8 mouse cellular contexts compared by ENCODE assay signal in the genomic region with DNA sequence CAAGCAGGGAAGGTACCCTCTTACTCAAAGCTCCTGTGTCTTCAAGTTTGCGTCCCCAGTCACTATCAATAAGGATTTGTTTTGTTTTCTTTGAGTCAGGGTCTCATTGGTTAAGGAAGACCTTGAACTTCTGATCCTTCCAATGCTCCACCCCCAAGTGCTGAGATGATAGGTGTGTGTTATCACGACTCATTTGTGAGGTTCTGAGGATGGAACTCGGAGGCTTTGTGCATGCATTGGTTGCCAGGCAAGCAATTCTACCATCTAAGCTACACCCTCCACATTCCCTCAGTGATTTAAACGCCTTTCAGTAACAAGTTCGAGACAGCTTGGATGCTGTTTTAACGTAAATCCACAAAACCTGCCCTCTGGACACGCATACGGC. TPM values are rescaled to one million over a fixed set of nuclear protein-coding genes. Genes with fewer than 3 reads are reported as not detected.
DNase-seq lines count a peak whose midpoint lies in the region; ATAC-seq and TF ChIP-seq lines count a peak whose summit lies in the region.

No protein-coding gene starts in this region.

- DNase-seq in kidney, postnatal 36 days: no peak
- no peak for DNase-seq in midbrain, embryonic 14.5 days
- DNase-seq in right cerebral cortex, postnatal 14 days: no peak
- no peak for DNase-seq in urinary bladder, postnatal 4 days (ENCODE audit: low spot score in 2 of 2)
- no peak for DNase-seq in left cerebral cortex, adult 11 months (ENCODE audit: low spot score)

- H3K27me3 ChIP-seq in kidney, embryonic 15.5 days: no peaks in the 10 kb centered on the region
- no peaks in the 10 kb centered on the region for H3K27me3 ChIP-seq in hindbrain, embryonic 13.5 days
- H3K27me3 ChIP-seq in midbrain, embryonic 14.5 days (ENCODE audit: control insufficient read depth, insufficient read depth, low read length): no peaks in the 10 kb centered on the region

- peak overlapping the region; percentile 70 for H3K4me2 ChIP-seq in kidney, embryonic 15.5 days
- peak overlapping the region; percentile 92 for H3K4me2 ChIP-seq in hindbrain, embryonic 13.5 days
- peak overlapping the region; percentile 84 for H3K4me2 ChIP-seq in midbrain, embryonic 14.5 days (ENCODE audit: low read length)

- 8% methylated on average over 8 of the region's 8 CpGs for WGBS in kidney, embryonic 15.5 days
- WGBS in bone marrow, adult 2 months: 8% methylated on average over 8 of the region's 8 CpGs
- WGBS in hindbrain, embryonic 13.5 days: 12% methylated on average over 8 of the region's 8 CpGs
- WGBS in midbrain, embryonic 14.5 days: 10% methylated on average over 8 of the region's 8 CpGs

- TF ChIP-seq POLR2A in bone marrow, adult 2 months (IDR thresholded peaks at IDR 0.05; ENCODE audit: borderline replicate concordance, control insufficient read depth, low read depth, low read length): no peak

- H3K36me3 ChIP-seq in kidney, embryonic 15.5 days: no peaks in the 10 kb centered on the region
- H3K36me3 ChIP-seq in hindbrain, embryonic 13.5 days: 0 out of 2 replicates have a peak, but pooled peaks cover 3% of the 10 kb centered on the region
- H3K36me3 ChIP-seq in midbrain, embryonic 14.5 days (ENCODE audit: control insufficient read depth, insufficient read depth, low read length): no peaks in the 10 kb centered on the region

- 0 out of 2 replicates have a peak, but pooled peaks have one; percentile 6 for ATAC-seq in kidney, embryonic 15.5 days (replicated peaks; ENCODE audit: low FRiP score)
- ATAC-seq in hindbrain, embryonic 13.5 days (ENCODE audit: low FRiP score): peak; percentile 34
- 0 out of 2 replicates have a peak, but pooled peaks have one; percentile 2 for ATAC-seq in midbrain, embryonic 14.5 days (ENCODE audit: low FRiP score, low TSS enrichment)

- H3K9ac ChIP-seq in kidney, embryonic 15.5 days: peak overlapping the region; percentile 44; the same call in 1 of the 2 replicates
- peak overlapping the region; percentile 79 for H3K9ac ChIP-seq in hindbrain, embryonic 13.5 days
- H3K9ac ChIP-seq in midbrain, embryonic 14.5 days (replicated peaks; ENCODE audit: low read length): peak overlapping the region; percentile 83

- no peaks in the 10 kb centered on the region for H3K9me3 ChIP-seq in kidney, embryonic 15.5 days (replicated peaks)
- no peaks in the 10 kb centered on the region for H3K9me3 ChIP-seq in hindbrain, embryonic 13.5 days
- no peaks in the 10 kb centered on the region for H3K9me3 ChIP-seq in midbrain, embryonic 14.5 days (ENCODE audit: control insufficient read depth, low read length)

- TF ChIP-seq CTCF in bone marrow, adult 2 months (IDR thresholded peaks at IDR 0.05; ENCODE audit: control insufficient read depth, insufficient read depth, low read length): no peak

- peak overlapping the region; percentile 97 for H3K27ac ChIP-seq in kidney, embryonic 15.5 days
- H3K27ac ChIP-seq in bone marrow, adult 2 months (ENCODE audit: control insufficient read depth, insufficient read depth, low read depth, low read length, poor library complexity): peak overlapping the region; percentile 53
- peak overlapping the region; percentile 91 for H3K27ac ChIP-seq in hindbrain, embryonic 13.5 days
- peak overlapping the region; percentile 89 for H3K27ac ChIP-seq in midbrain, embryonic 14.5 days (replicated peaks; ENCODE audit: low read depth, low read length)

- peak overlapping the region; percentile 82 for H3K4me3 ChIP-seq in kidney, embryonic 15.5 days (replicated peaks)
- H3K4me3 ChIP-seq in bone marrow, adult 2 months (replicated peaks; ENCODE audit: control insufficient read depth, low read depth, low read length): peak overlapping the region; percentile 59
- peak overlapping the region; percentile 90 for H3K4me3 ChIP-seq in hindbrain, embryonic 13.5 days
- peak overlapping the region; percentile 85 for H3K4me3 ChIP-seq in midbrain, embryonic 14.5 days (replicated peaks; ENCODE audit: low read depth, low read length)

- H3K4me1 ChIP-seq in kidney, embryonic 15.5 days: peaks cover 28% of the 10 kb centered on the region
- peaks cover 3% of the 10 kb centered on the region; the same call in 1 of the 2 replicates for H3K4me1 ChIP-seq in bone marrow, adult 2 months (ENCODE audit: control insufficient read depth, insufficient read depth, low read length)
- H3K4me1 ChIP-seq in hindbrain, embryonic 13.5 days (replicated peaks): peaks cover 29% of the 10 kb centered on the region
- H3K4me1 ChIP-seq in midbrain, embryonic 14.5 days (ENCODE audit: control insufficient read depth, insufficient read depth, low read length): peaks cover 12% of the 10 kb centered on the region

RNA-seq across cellular contexts. Expression of a gene that starts 0.5 kb away (rescaled TPM):
- 149 and 152 TPM in 2 replicates for polyA plus RNA-seq in kidney, embryonic 15.5 days (2015; fragmentation: Nextera tagmentation; extraction: Ambion mirVana)
- polyA plus RNA-seq in bone marrow, adult 2 months (2011; ENCODE audit: insufficient read depth, insufficient read length, low replicate concordance, missing spikeins): 38.1 and 67.0 TPM in 2 replicates
- polyA plus RNA-seq in hindbrain, embryonic 13.5 days (2015; fragmentation: Nextera tagmentation; extraction: Ambion mirVana): 69.0 and 71.9 TPM in 2 replicates
- polyA plus RNA-seq in midbrain, embryonic 14.5 days (2014; fragmentation: Nextera tagmentation; extraction: Ambion mirVana): 52.1 and 71.8 TPM in 2 replicates

RNA-seq across cellular contexts. Expression of a gene that starts 24.9 kb away (rescaled TPM):
- polyA plus RNA-seq in kidney, embryonic 15.5 days (2015; fragmentation: Nextera tagmentation; extraction: Ambion mirVana): 332 TPM in 2 replicates
- polyA plus RNA-seq in bone marrow, adult 2 months (2011; ENCODE audit: insufficient read depth, insufficient read length, low replicate concordance, missing spikeins): 69.9 and 76.0 TPM in 2 replicates
- 271 and 274 TPM in 2 replicates for polyA plus RNA-seq in hindbrain, embryonic 13.5 days (2015; fragmentation: Nextera tagmentation; extraction: Ambion mirVana)
- 253 and 287 TPM in 2 replicates for polyA plus RNA-seq in midbrain, embryonic 14.5 days (2014; fragmentation: Nextera tagmentation; extraction: Ambion mirVana)

RNA-seq across cellular contexts. Expression of a gene that starts 25.0 kb away (rescaled TPM):
- polyA plus RNA-seq in kidney, embryonic 15.5 days (2015; fragmentation: Nextera tagmentation; extraction: Ambion mirVana): 3.6 and 6.3 TPM in 2 replicates
- not detected in 2 replicates for polyA plus RNA-seq in bone marrow, adult 2 months (2011; ENCODE audit: insufficient read depth, insufficient read length, low replicate concordance, missing spikeins)
- 2.1 and 3.4 TPM in 2 replicates for polyA plus RNA-seq in hindbrain, embryonic 13.5 days (2015; fragmentation: Nextera tagmentation; extraction: Ambion mirVana)
- 16.3 TPM in 1 of 2 replicates, not detected in the other for polyA plus RNA-seq in midbrain, embryonic 14.5 days (2014; fragmentation: Nextera tagmentation; extraction: Ambion mirVana)

RNA-seq across cellular contexts. Expression of a gene that starts 41.1 kb away (rescaled TPM):
- polyA plus RNA-seq in kidney, embryonic 15.5 days (2015; fragmentation: Nextera tagmentation; extraction: Ambion mirVana): 71.9 and 72.0 TPM in 2 replicates
- 21.5 and 35.5 TPM in 2 replicates for polyA plus RNA-seq in bone marrow, adult 2 months (2011; ENCODE audit: insufficient read depth, insufficient read length, low replicate concordance, missing spikeins)
- 94.5 and 95.0 TPM in 2 replicates for polyA plus RNA-seq in hindbrain, embryonic 13.5 days (2015; fragmentation: Nextera tagmentation; extraction: Ambion mirVana)
- polyA plus RNA-seq in midbrain, embryonic 14.5 days (2014; fragmentation: Nextera tagmentation; extraction: Ambion mirVana): 55.6 and 66.6 TPM in 2 replicates

RNA-seq across cellular contexts. Expression of a gene that starts 51.0 kb away (rescaled TPM):
- polyA plus RNA-seq in kidney, embryonic 15.5 days (2015; fragmentation: Nextera tagmentation; extraction: Ambion mirVana): 2.1 and 2.3 TPM in 2 replicates
- 27.2 and 69.1 TPM in 2 replicates for polyA plus RNA-seq in bone marrow, adult 2 months (2011; ENCODE audit: insufficient read depth, insufficient read length, low replicate concordance, missing spikeins)
- 0.67 and 0.90 TPM in 2 replicates for polyA plus RNA-seq in hindbrain, embryonic 13.5 days (2015; fragmentation: Nextera tagmentation; extraction: Ambion mirVana)
- 0.49 and 0.91 TPM in 2 replicates for polyA plus RNA-seq in midbrain, embryonic 14.5 days (2014; fragmentation: Nextera tagmentation; extraction: Ambion mirVana)
